Mouse (Mus musculus): ENCODE data around the gene Mfn1. TPM values are rescaled to one million over a fixed set of nuclear protein-coding genes. Genes with fewer than 3 reads are reported as not detected.

The Mfn1 gene
- polyA plus RNA-seq, 1 experiment: 30.9 TPM

DNA sequence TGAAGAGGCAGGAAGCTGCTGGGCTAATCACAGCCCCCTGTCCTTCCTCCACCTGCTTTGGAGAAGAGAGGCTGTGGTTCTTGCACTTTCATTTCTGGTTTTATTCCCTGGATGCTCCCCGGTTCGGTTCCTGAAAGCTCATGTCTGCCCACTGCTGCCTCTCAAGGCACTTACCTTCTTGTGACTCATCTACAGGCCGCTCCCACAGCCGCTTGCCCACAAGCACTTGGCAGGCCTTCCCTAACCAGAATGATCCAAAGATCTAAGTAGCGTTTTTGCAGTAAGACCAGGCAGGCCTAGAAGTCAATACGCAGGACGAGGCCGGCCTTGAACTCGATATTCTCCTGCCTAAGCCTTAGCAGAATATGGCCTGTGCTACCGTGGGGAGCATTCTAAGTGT lies 71.8 kb downstream of the Mfn1 start:
- H3K4me1 ChIP-seq (ENCODE audit: control insufficient read depth, insufficient read depth, low read length): no peaks in the 10 kb centered on the region
- H3K27ac ChIP-seq (ENCODE audit: insufficient read depth, low read depth, low read length): no peak overlapping the region
- H3K4me3 ChIP-seq (ENCODE audit: insufficient read depth, low read length): no peak overlapping the region
- TF ChIP-seq CTCF (IDR thresholded peaks at IDR 0.05; ENCODE audit: low read depth, low read length) (no peak), POLR2A (IDR thresholded peaks at IDR 0.05; ENCODE audit: borderline replicate concordance, low read depth, low read length) (no peak)

DNA sequence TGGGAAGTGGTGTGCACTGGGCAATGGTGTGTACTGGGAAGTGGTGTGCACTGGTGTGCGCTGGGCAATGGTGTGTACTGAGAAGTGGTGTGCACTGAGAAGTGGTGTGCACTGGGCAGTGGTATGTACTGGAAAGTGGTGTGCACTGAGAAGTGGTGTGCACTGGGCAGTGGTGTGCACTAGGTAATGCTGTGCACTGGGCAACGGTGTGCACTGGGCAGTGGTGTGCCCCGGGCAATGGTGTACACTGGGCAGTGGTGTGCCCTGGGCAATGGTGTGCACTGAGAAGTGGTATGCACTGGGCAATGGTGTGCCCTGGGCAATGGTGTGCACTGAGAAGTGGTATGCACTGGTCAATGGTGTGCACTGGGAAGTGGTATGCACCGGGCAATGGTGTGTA lies 80.0 kb downstream of the Mfn1 start:
- H3K27ac ChIP-seq (ENCODE audit: insufficient read depth, low read depth, low read length): no peak overlapping the region
- no peak for TF ChIP-seq CTCF (IDR thresholded peaks at IDR 0.05; ENCODE audit: low read depth, low read length)
- TF ChIP-seq POLR2A (IDR thresholded peaks at IDR 0.05; ENCODE audit: borderline replicate concordance, low read depth, low read length): no peak
- H3K4me1 ChIP-seq (ENCODE audit: control insufficient read depth, insufficient read depth, low read length): no peaks in the 10 kb centered on the region
- no peak overlapping the region for H3K4me3 ChIP-seq (ENCODE audit: insufficient read depth, low read length)

DNA sequence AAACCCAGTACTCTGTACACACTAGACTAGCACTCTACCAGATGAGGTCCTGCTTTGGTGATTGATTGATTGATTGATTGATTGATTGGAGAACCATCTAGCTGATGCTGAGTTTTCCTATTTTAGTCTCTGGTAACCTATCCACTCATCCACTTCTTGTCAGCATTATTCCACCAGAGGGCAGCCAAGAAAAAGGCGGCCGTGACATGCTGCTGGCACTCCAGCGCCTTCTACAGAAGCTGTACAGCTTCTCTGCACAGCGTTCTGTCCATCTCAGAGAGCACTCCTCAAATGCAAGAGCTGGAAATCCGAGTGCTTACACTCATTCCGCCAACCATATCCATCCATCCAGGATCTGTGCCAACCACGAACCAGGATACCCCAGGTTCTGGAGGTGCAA lies 81.3 kb downstream of the Mfn1 start:
- no peak overlapping the region for H3K27ac ChIP-seq (ENCODE audit: insufficient read depth, low read depth, low read length)
- peaks cover under 1% of the 10 kb centered on the region; the same call in 1 of the 2 replicates for H3K4me1 ChIP-seq (ENCODE audit: control insufficient read depth, insufficient read depth, low read length)
- H3K4me3 ChIP-seq (ENCODE audit: insufficient read depth, low read length): no peak overlapping the region
- TF ChIP-seq CTCF (IDR thresholded peaks at IDR 0.05; ENCODE audit: low read depth, low read length) (0 out of 2 replicates have a peak, but pooled peaks have one; percentile 21), POLR2A (IDR thresholded peaks at IDR 0.05; ENCODE audit: borderline replicate concordance, low read depth, low read length) (no peak)

DNA sequence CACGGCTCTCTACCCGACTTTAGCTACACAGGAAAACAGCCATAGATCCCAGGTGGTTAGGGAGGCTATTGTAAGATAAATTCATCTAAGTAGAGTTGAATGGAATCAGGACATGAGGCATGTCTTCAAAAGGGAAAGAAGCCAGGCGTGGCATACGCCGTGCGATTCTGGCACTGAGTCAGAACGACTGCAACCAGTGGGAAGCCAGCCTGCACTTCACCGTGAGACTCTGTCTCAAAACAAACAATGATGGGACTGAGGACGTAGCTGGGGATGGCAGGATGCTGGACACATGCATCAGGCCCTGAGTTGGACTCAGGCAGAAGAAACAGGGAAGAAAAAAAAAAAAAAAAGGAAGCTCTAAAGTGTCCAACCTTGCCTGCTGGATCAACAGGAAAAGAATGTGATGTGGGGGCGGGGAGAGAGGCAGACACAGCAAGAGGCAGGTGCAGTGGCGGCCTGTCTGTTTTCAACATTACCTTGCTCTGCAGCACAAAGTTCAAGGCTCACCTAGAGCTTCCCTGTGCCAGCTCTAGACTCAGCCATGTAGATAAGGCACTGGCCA lies 82.4 kb downstream of the Mfn1 start:
- Histone ChIP-seq H3K4me1 (ENCODE audit: control insufficient read depth, insufficient read depth, low read length) (peaks cover 3% of the 10 kb centered on the region; the same call in 1 of the 2 replicates), H3K4me3 (ENCODE audit: insufficient read depth, low read length) (no peak overlapping the region), H3K27ac (ENCODE audit: insufficient read depth, low read depth, low read length) (no peak overlapping the region)
- TF ChIP-seq CTCF (IDR thresholded peaks at IDR 0.05; ENCODE audit: low read depth, low read length): no peak
- no peak for TF ChIP-seq POLR2A (IDR thresholded peaks at IDR 0.05; ENCODE audit: borderline replicate concordance, low read depth, low read length)

DNA sequence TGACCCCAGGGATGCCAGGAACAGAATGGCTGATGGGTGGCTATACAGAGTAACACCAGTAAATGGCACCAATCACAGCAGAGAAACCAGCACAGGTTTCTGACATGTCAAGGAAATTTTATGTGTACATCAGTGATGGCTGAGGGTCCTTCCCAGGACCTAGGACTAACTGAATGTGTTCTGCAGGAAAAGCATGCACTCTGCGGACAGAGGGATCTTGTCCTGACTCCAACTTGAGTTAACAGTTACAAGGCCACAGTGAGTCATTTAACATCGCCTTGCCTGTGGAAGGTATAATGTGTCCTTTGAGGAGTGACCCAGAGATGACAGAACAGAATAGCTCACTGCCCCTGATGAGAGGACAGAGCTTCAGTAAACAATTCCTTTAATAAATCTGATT lies 85.5 kb downstream of the Mfn1 start:
- Histone ChIP-seq H3K4me1 (ENCODE audit: control insufficient read depth, insufficient read depth, low read length) (peaks cover 3% of the 10 kb centered on the region; the same call in 1 of the 2 replicates), H3K27ac (ENCODE audit: insufficient read depth, low read depth, low read length) (no peak overlapping the region), H3K4me3 (ENCODE audit: insufficient read depth, low read length) (no peak overlapping the region)
- TF ChIP-seq POLR2A (IDR thresholded peaks at IDR 0.05; ENCODE audit: borderline replicate concordance, low read depth, low read length): no peak
- TF ChIP-seq CTCF (IDR thresholded peaks at IDR 0.05; ENCODE audit: low read depth, low read length): no peak

GRCm38 (mm10) chr3:32615376-32615775 lies 86.1 kb downstream of the Mfn1 start:
- no peak overlapping the region for H3K27ac ChIP-seq (ENCODE audit: insufficient read depth, low read depth, low read length)
- H3K4me1 ChIP-seq (ENCODE audit: control insufficient read depth, insufficient read depth, low read length): peaks cover 3% of the 10 kb centered on the region; the same call in 1 of the 2 replicates
- TF ChIP-seq POLR2A (IDR thresholded peaks at IDR 0.05; ENCODE audit: borderline replicate concordance, low read depth, low read length): no peak
- no peak for TF ChIP-seq CTCF (IDR thresholded peaks at IDR 0.05; ENCODE audit: low read depth, low read length)
- peak overlapping the region; percentile 69; the same call in 1 of the 2 replicates for H3K4me3 ChIP-seq (ENCODE audit: insufficient read depth, low read length)

GRCm38 (mm10) chr3:32616006-32616330 lies 86.7 kb downstream of the Mfn1 start:
- no peak for TF ChIP-seq POLR2A (IDR thresholded peaks at IDR 0.05; ENCODE audit: borderline replicate concordance, low read depth, low read length)
- no peak for TF ChIP-seq CTCF (IDR thresholded peaks at IDR 0.05; ENCODE audit: low read depth, low read length)
- peaks cover 3% of the 10 kb centered on the region; the same call in 1 of the 2 replicates for H3K4me1 ChIP-seq (ENCODE audit: control insufficient read depth, insufficient read depth, low read length)
- H3K4me3 ChIP-seq (ENCODE audit: insufficient read depth, low read length): peak overlapping the region; percentile 69
- no peak overlapping the region for H3K27ac ChIP-seq (ENCODE audit: insufficient read depth, low read depth, low read length)

DNA sequence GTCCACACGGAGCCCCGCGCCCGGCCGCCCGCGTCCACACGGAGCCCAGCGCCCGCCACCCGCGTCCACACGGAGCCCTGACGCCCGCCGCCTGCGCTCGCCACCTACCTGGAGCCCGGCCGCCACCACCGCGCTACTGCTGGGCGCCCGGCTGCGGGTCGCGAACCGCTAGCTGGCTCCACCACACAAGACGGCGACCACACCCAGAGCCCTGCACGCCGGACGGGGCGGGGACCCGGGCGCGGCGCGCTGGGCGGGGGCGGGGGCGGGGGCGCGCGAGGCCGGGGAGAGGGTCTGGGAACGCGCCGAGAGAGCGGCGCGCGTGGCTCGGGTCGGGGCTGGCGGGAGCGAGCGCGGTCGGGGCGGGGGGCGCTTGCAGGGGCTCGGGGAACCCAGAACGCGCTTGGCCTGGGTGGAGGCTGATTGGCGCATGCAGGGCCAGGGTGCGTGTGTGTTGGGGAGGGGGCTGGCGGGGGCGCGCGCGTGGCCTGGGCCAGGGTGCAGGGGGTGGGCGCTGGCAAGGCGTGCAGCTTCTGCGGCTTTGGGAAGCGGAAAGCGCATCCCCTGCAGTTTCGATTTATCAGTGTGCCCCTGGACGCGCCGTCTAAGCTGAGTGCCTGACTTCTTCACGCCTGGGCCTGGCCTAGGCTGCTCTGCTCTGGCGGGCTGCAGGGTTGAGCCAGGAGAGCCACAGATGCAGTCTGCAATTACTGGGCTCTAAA lies 87.2 kb downstream of the Mfn1 start, which contains the start of gene Gnb4:
Gene Gnb4 (minus strand): TSS at position 255 of the 722 bp plus-strand sequence.
- peak within 1 kb of the TSS; percentile 69 for H3K4me3 ChIP-seq (ENCODE audit: insufficient read depth, low read length)
- peaks cover 3% of the 10 kb centered on the region; the same call in 1 of the 2 replicates for H3K4me1 ChIP-seq (ENCODE audit: control insufficient read depth, insufficient read depth, low read length)
- TF ChIP-seq CTCF (IDR thresholded peaks at IDR 0.05; ENCODE audit: low read depth, low read length): no peak
- no peak for TF ChIP-seq POLR2A (IDR thresholded peaks at IDR 0.05; ENCODE audit: borderline replicate concordance, low read depth, low read length)
- H3K27ac ChIP-seq (ENCODE audit: insufficient read depth, low read depth, low read length): no peak within 1 kb of the TSS

GRCm38 (mm10) chr3:32617053-32617642 lies 87.9 kb downstream of the Mfn1 start:
- Histone ChIP-seq H3K4me1 (ENCODE audit: control insufficient read depth, insufficient read depth, low read length) (peaks cover 3% of the 10 kb centered on the region; the same call in 1 of the 2 replicates), H3K27ac (ENCODE audit: insufficient read depth, low read depth, low read length) (no peak overlapping the region), H3K4me3 (ENCODE audit: insufficient read depth, low read length) (no peak overlapping the region)
- TF ChIP-seq POLR2A (IDR thresholded peaks at IDR 0.05; ENCODE audit: borderline replicate concordance, low read depth, low read length) (no peak), CTCF (IDR thresholded peaks at IDR 0.05; ENCODE audit: low read depth, low read length) (no peak)

- no peak overlapping the region for H3K27ac ChIP-seq (ENCODE audit: insufficient read depth, low read depth, low read length)
- no peaks in the 10 kb centered on the region for H3K4me1 ChIP-seq (ENCODE audit: control insufficient read depth, insufficient read depth, low read length)
- TF ChIP-seq POLR2A (IDR thresholded peaks at IDR 0.05; ENCODE audit: borderline replicate concordance, low read depth, low read length) (no peak), CTCF (IDR thresholded peaks at IDR 0.05; ENCODE audit: low read depth, low read length) (no peak)
- no peak overlapping the region for H3K4me3 ChIP-seq (ENCODE audit: insufficient read depth, low read length)
Observed at GRCm38 (mm10) chr3:32621658-32622057, 92.4 kb downstream of the Mfn1 start.
